Mouse (Mus musculus) CH12.LX (cell line): ENCODE data around the gene Trim54. TPM values are rescaled to one million over a fixed set of nuclear protein-coding genes. Genes with fewer than 3 reads are reported as not detected.

Source experiments
- DNase-seq: peaks from one replicate; pipeline ENCODE4 v3.0.0-alpha.2; 2013; ENCODE audit errors: extremely low read depth
- H3K27ac ChIP-seq: 2 replicates; pipeline ENCODE4 v1.5.1; 2012; ENCODE audit warnings: low read depth, mild to moderate bottlenecking, control low read depth, moderate library complexity; ENCODE audit not compliant: insufficient read depth
- H3K27me3 ChIP-seq: replicated peaks from 2 replicates; pipeline ENCODE3; 2012; ENCODE audit warnings: inconsistent platforms
- H3K36me3 ChIP-seq, 2 experiments: replicated peaks in 1 of 2; 2 replicates each; pipeline versions ENCODE3 to v1.6.1; 2012; ENCODE audit warnings: inconsistent platforms in 1 of 2, low read length in 1 of 2, mild to moderate bottlenecking in 1 of 2, mixed read lengths in 1 of 2, moderate library complexity in 1 of 2; ENCODE audit not compliant: control insufficient read depth in 1 of 2, insufficient read depth in 1 of 2
- H3K4me1 ChIP-seq, 2 experiments: 2 replicates each; pipeline ENCODE4 v1.6.1; 2012; ENCODE audit warnings: inconsistent platforms in 1 of 2, moderate library complexity in 1 of 2; ENCODE audit not compliant: insufficient read depth in 2 of 2, control insufficient read depth in 1 of 2
- H3K4me2 ChIP-seq: 2 replicates; pipeline ENCODE4 v1.6.1; 2012; ENCODE audit warnings: low read depth, mild to moderate bottlenecking, control low read depth; ENCODE audit not compliant: poor library complexity, insufficient read depth, severe bottlenecking
- H3K4me3 ChIP-seq, 3 experiments: fragments of 150-350 bp in 1 of 3; sonication (generic) in 1 of 3; replicated peaks in 1 of 3; 2 replicates each; pipeline versions ENCODE3 to v1.5.1; 2011 to 2012; ENCODE audit warnings: low read depth in 2 of 3, low read length in 2 of 3, mild to moderate bottlenecking in 2 of 3, moderate library complexity in 2 of 3, control low read depth in 1 of 3, improper control_type of control experiment in 1 of 3, inconsistent platforms in 1 of 3, mixed read lengths in 1 of 3; ENCODE audit not compliant: poor library complexity in 1 of 3
- H3K79me2 ChIP-seq: replicated peaks from 2 replicates; pipeline ENCODE4 v1.6.1; 2012; ENCODE audit warnings: mild to moderate bottlenecking, moderate library complexity; ENCODE audit not compliant: control insufficient read depth, poor library complexity, insufficient read depth, severe bottlenecking; ENCODE audit errors: extremely low read depth
- H3K9ac ChIP-seq: 2 replicates; pipeline ENCODE4 v1.6.1; 2012; ENCODE audit warnings: low read depth, mild to moderate bottlenecking, control low read depth, moderate library complexity; ENCODE audit not compliant: insufficient read depth
- H3K9me3 ChIP-seq: replicated peaks from 2 replicates; pipeline ENCODE3; 2012; ENCODE audit warnings: low read length, inconsistent platforms, mixed read lengths
- BHLHE40 ChIP-seq: IDR thresholded peaks from 2 replicates; pipeline ENCODE4 v1.6.1; 2011; ENCODE audit warnings: mild to moderate bottlenecking, low read depth, low read length, improper control_type of control experiment
- CHD2 ChIP-seq: IDR thresholded peaks from 2 replicates; pipeline ENCODE4 v1.6.1; 2011; ENCODE audit warnings: low read length, improper control_type of control experiment
- CTCF ChIP-seq, 2 experiments: IDR thresholded peaks in 1 of 2; conservative IDR thresholded peaks in 1 of 2; 2 replicates each; pipeline ENCODE4 v1.5.1; 2011 to 2012; ENCODE audit warnings: low read depth in 2 of 2, low read length in 2 of 2, improper control_type of control experiment in 1 of 2, inconsistent platforms in 1 of 2, mild to moderate bottlenecking in 1 of 2, moderate library complexity in 1 of 2
- ELF1 ChIP-seq: IDR thresholded peaks from 2 replicates; pipeline ENCODE4 v1.6.1; 2014; ENCODE audit warnings: low read depth, mild to moderate bottlenecking, inconsistent platforms, low read length, improper control_type of control experiment
- GABPA ChIP-seq: IDR thresholded peaks from 2 replicates; pipeline ENCODE4 v1.6.1; 2012; ENCODE audit warnings: low read depth, low read length, improper control_type of control experiment, inconsistent platforms; ENCODE audit not compliant: insufficient replicate concordance
- IRF4 ChIP-seq: IDR thresholded peaks from 2 replicates; pipeline ENCODE4 v1.6.1; 2014; ENCODE audit warnings: low read depth, mild to moderate bottlenecking, inconsistent platforms, low read length, improper control_type of control experiment
- JUN ChIP-seq: IDR thresholded peaks from 2 replicates; pipeline ENCODE4 v1.6.1; 2011; ENCODE audit warnings: low read depth, mild to moderate bottlenecking, low read length, improper control_type of control experiment, moderate library complexity; ENCODE audit not compliant: insufficient read depth
- KAT2A ChIP-seq: IDR thresholded peaks from 2 replicates; pipeline ENCODE4 v1.6.1; 2012; ENCODE audit warnings: low read length, improper control_type of control experiment, inconsistent platforms; ENCODE audit not compliant: insufficient replicate concordance
- MAX ChIP-seq: IDR thresholded peaks from 2 replicates; pipeline ENCODE4 v1.6.1; 2011; ENCODE audit warnings: low read length, improper control_type of control experiment
- MAZ ChIP-seq: IDR thresholded peaks from 2 replicates; pipeline ENCODE4 v1.6.1; 2012; ENCODE audit warnings: low read depth, mild to moderate bottlenecking, inconsistent platforms, low read length, improper control_type of control experiment, moderate library complexity
- MEF2A ChIP-seq: IDR thresholded peaks from 2 replicates; pipeline ENCODE4 v1.6.1; 2014; ENCODE audit warnings: low read depth, mild to moderate bottlenecking, inconsistent platforms, low read length, improper control_type of control experiment, borderline replicate concordance
- MXI1 ChIP-seq: IDR thresholded peaks from 2 replicates; pipeline ENCODE4 v1.6.1; 2011; ENCODE audit warnings: mild to moderate bottlenecking, low read depth, low read length, improper control_type of control experiment
- MYC ChIP-seq: IDR thresholded peaks from 2 replicates; pipeline ENCODE4 v1.6.1; 2011; ENCODE audit warnings: low read depth, mild to moderate bottlenecking, improper control_type of control experiment, low read length
- NRF1 ChIP-seq: IDR thresholded peaks from 2 replicates; pipeline ENCODE4 v1.6.1; 2014; ENCODE audit warnings: low read depth, mild to moderate bottlenecking, inconsistent platforms, low read length, improper control_type of control experiment, moderate library complexity
- PAX5 ChIP-seq: IDR thresholded peaks from 2 replicates; pipeline ENCODE4 v1.6.1; 2012; ENCODE audit warnings: low read length, inconsistent platforms, mixed read lengths
- POLR2A ChIP-seq: IDR thresholded peaks from 2 replicates; pipeline ENCODE4 v1.6.1; 2011; ENCODE audit warnings: low read depth, mild to moderate bottlenecking, improper control_type of control experiment, low read length
- RAD21 ChIP-seq: IDR thresholded peaks from 2 replicates; pipeline ENCODE4 v1.6.1; 2011; ENCODE audit warnings: low read depth, mild to moderate bottlenecking, low read length, improper control_type of control experiment, moderate library complexity
- SIN3A ChIP-seq: IDR thresholded peaks from 2 replicates; pipeline ENCODE4 v1.6.1; 2012; ENCODE audit warnings: low read length, improper control_type of control experiment, inconsistent platforms
- SMC3 ChIP-seq: IDR thresholded peaks from 2 replicates; pipeline ENCODE4 v1.6.1; 2011; ENCODE audit warnings: low read depth, low read length, improper control_type of control experiment
- TCF12 ChIP-seq: IDR thresholded peaks from 2 replicates; pipeline ENCODE4 v1.6.1; 2014; ENCODE audit warnings: low read depth, mild to moderate bottlenecking, inconsistent platforms, low read length, improper control_type of control experiment
- UBTF ChIP-seq: IDR thresholded peaks from 2 replicates; pipeline ENCODE4 v1.6.1; 2012; ENCODE audit warnings: low read depth, mild to moderate bottlenecking, inconsistent platforms, low read length, improper control_type of control experiment, moderate library complexity
- USF1 ChIP-seq: IDR thresholded peaks from 2 replicates; pipeline ENCODE4 v1.6.1; 2014; ENCODE audit warnings: low read depth, mild to moderate bottlenecking, inconsistent platforms, low read length, improper control_type of control experiment
- USF2 ChIP-seq: conservative IDR thresholded peaks from 2 replicates; pipeline ENCODE4 v1.6.1; 2011; ENCODE audit warnings: low read depth, low read length, improper control_type of control experiment
- ZKSCAN1 ChIP-seq: IDR thresholded peaks from 2 replicates; pipeline ENCODE4 v1.6.1; 2012; ENCODE audit warnings: low read depth, inconsistent platforms, low read length, improper control_type of control experiment, borderline replicate concordance
- ZMIZ1 ChIP-seq: IDR thresholded peaks from 2 replicates; pipeline ENCODE4 v1.6.1; 2012; ENCODE audit warnings: low read depth, mild to moderate bottlenecking, inconsistent platforms, low read length, improper control_type of control experiment
- ZNF384 ChIP-seq: IDR thresholded peaks from 2 replicates; pipeline ENCODE4 v1.6.1; 2012; ENCODE audit warnings: low read depth, low read length, improper control_type of control experiment, inconsistent platforms
- dilution Hi-C: fragments of 300-500 bp; cut with MboI; formaldehyde crosslinking; loops from 2 replicates; pipeline ENCODE4 v1.14.3; 2020; ENCODE audit warnings: low sequenced_read_pairs; ENCODE audit not compliant: extremely low pct_unique_long_range_greater_than_20kb, extremely low pct_ligation_motif_present
- in situ Hi-C: fragments of 300-500 bp; cut with MboI; formaldehyde crosslinking; loops from 3 replicates; pipeline ENCODE4 v1.14.3; 2019; ENCODE audit warnings: low sequenced_read_pairs, low pct_ligation_motif_present, low pct_unique_long_range_greater_than_20kb, mixed read lengths
- polyA plus RNA-seq: library from polyadenylated mRNA; unstranded; fragments of >175 nt; gene quantifications from 2 replicates; pipeline ENCODE4 v1.2.1, GENCODE M21; 2012; ENCODE audit warnings: low read depth; ENCODE audit not compliant: insufficient read length
- total RNA-seq, 2 experiments: library from RNA; depleted of rRNA; stranded (reverse); fragments of 300-350 nt in 1 of 2; fragments of >200 nt in 1 of 2; gene quantifications; 2 replicates each; pipeline ENCODE4 v1.2.3; 2012 to 2014

The Trim54 gene
- total and polyA plus RNA-seq, 3 experiments, result not detected

DNA sequence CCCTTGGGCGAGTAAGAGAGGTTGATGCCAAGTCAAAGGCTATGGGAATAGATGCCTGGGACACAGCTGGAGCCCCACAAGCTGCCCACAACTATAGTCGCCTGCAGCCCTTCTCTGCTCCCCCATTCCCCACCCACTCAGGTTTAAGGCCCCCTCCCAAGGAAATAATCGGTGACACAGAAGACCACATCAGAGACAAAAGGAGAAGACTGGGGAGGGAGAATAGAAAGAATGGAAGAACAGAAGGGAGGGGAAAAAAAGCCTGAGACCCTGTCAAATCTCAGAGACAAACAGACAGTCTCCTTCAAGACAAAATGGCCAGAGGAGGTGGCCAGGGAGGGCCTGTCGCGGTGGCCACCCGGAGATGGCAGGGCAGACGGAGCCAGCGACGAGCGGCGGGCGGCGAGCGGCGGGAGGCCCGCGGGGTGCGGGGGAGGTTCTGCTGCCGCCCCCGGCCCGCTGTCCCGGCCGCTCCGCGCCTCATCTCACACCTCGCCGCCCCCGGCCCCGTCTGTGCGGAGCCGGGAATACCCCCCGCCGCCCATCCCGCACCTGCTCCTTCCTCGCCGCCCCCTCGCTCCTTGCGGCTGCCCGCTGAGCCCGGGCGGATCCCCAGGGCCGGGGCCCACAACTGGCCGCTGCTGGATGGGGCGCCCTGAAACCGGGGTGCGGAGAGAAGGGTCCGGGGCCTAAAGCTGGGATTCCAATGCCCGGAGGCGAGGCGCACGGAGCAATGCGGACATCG, 24.1 kb upstream of the Trim54 start:
- dilution Hi-C loops (no loop called here), in situ Hi-C loops (no loop called here)
- H3K4me2 ChIP-seq, result no peak overlapping the region
- peaks cover 7 to 22% of the 10 kb centered on the region in 2 experiments for H3K4me1 ChIP-seq
- H3K4me3 ChIP-seq, result no peak overlapping the region
- DNase-seq, result no peak
- H3K27ac ChIP-seq, result no peak overlapping the region
- no peak for TF ChIP-seq SIN3A
- TF ChIP-seq KAT2A, result no peak
- no peak for TF ChIP-seq SMC3
- TF ChIP-seq JUN, result no peak
- TF ChIP-seq RAD21, result no peak
- TF ChIP-seq MYC, result no peak
- TF ChIP-seq USF2, result no peak
- no peak for TF ChIP-seq IRF4
- no peak for TF ChIP-seq POLR2A
- TF ChIP-seq CHD2, result no peak
- TF ChIP-seq ELF1, result no peak
- no peak for TF ChIP-seq MXI1
- no peak for TF ChIP-seq BHLHE40
- no peak for TF ChIP-seq GABPA
- no peak for TF ChIP-seq UBTF
- TF ChIP-seq MAX, result no peak
- TF ChIP-seq MEF2A, result no peak
- TF ChIP-seq USF1, result no peak
- H3K27me3 ChIP-seq, result peaks cover 93% of the 10 kb centered on the region
- H3K9ac ChIP-seq, result no peak overlapping the region
- no peaks in the 10 kb centered on the region for H3K36me3 ChIP-seq
- peaks cover 10% of the 10 kb centered on the region for H3K9me3 ChIP-seq
- H3K79me2 ChIP-seq, result no peaks in the 10 kb centered on the region

DNA sequence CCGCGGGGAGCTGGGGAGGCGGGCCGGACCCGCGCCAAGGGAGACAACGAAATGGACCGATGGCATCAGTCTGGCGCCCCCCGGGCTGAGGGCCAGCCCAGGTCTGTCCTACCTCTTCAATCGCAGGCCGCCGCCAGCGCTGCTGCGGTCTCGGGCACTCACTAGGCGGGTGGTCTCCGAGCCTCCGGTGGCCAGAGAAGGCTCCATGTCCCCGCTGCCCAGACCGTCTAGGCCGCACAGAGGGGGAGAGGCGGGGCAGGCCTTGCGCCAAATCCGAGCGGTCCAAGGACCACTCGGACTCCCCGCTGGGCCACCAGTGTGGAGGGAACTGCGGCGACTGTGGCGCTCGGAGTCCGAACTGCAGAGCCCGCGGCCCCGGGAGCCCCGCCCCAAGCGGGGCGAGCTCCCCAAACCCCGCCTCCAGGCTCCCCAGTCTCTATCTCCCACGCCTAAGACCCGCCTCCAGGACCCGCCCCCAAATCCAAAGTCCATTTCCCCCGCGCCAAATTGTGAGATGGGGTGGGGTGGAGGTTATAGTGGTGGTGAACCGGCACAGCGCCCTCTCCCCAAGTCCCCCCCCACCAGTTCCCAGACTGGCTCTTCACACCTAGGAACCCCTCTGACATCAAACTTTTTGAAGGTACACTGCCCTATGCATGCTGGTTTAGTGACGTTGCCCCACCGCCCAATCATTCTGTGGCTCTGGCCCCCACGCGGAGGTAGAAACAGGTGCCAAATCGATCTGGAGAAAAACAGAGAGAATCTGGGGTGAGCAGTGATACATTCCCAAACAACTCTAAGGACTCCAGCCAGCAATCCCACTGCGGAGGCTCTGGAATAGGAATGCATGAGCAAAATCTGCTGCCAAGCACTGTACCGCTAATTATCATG, 23.1 kb upstream of the Trim54 start:
- Histone ChIP-seq H3K27ac (no peak overlapping the region), H3K4me3 (no peak overlapping the region), H3K27me3 (peaks cover 92% of the 10 kb centered on the region), H3K36me3 (no peaks in the 10 kb centered on the region), H3K79me2 (no peaks in the 10 kb centered on the region), H3K4me1 (peaks cover 7 to 22% of the 10 kb centered on the region in 2 experiments), H3K4me2 (no peak overlapping the region), H3K9me3 (peaks cover 10% of the 10 kb centered on the region), H3K9ac (no peak overlapping the region)
- in situ Hi-C loops (no loop called here), dilution Hi-C loops (no loop called here)
- no peak for DNase-seq
- TF ChIP-seq NRF1 (no peak), USF2 (no peak), SMC3 (no peak), RAD21 (no peak), MAZ (no peak), POLR2A (no peak), ZNF384 (no peak), MEF2A (no peak), CTCF (conservative IDR thresholded peaks at IDR 0.05 in 1 of 2, IDR thresholded peaks at IDR 0.05 in 1 of 2; ENCODE audit: low read depth in 2 of 2, low read length in 2 of 2) (no peak), ZKSCAN1 (no peak), USF1 (no peak), MXI1 (no peak), TCF12 (no peak), PAX5 (no peak), SIN3A (no peak), ZMIZ1 (no peak), UBTF (no peak)
- TF ChIP-seq, all 38 proteins: peak for 0
